Mouse (Mus musculus): ENCODE measurements around the gene Ndc1. TPM values are rescaled to one million over a fixed set of nuclear protein-coding genes. Genes with fewer than 3 reads are reported as not detected.

The Ndc1 gene
- total RNA-seq (2014; fragmentation: Nextera tagmentation) = 139 and 144 TPM in 2 replicates
- 48.9 and 56.3 TPM in 2 replicates for total RNA-seq (2017)
- 6.7 and 8.6 TPM in 2 replicates for polyA plus RNA-seq (2012)

GRCm38 (mm10) chr4:107367567-107368314 lies at the start of gene Ndc1:
TSS of gene Ndc1 (plus strand) at chr4:107367784.
- Histone ChIP-seq H3K27me3 (ENCODE audit: insufficient read depth, low read length) (no peaks in the 10 kb centered on the region), H3K4me3 (ENCODE audit: low read depth, low read length) (peak within 1 kb of the TSS; percentile 88), H3K9me3 (replicated peaks) (no peaks in the 10 kb centered on the region), H3K4me1 (ENCODE audit: insufficient read depth, low read depth, low read length) (peaks cover 32% of the 10 kb centered on the region), H3K36me3 (replicated peaks) (peaks cover 30% of the 10 kb centered on the region)
- peak; percentile 90 for DNase-seq (ENCODE audit: low spot score)
- peak; percentile 82 for ATAC-seq (ENCODE audit: extremely low read depth, insufficient number of reproducible peaks, low FRiP score, poor library complexity, severe bottlenecking)
- TF ChIP-seq CTCF (IDR thresholded peaks at IDR 0.05; ENCODE audit: low read depth, low read length) = no peak
- no peak for TF ChIP-seq GATA2 (IDR thresholded peaks at IDR 0.05; ENCODE audit: borderline replicate concordance, low read depth, low read length)

- DNase-seq (ENCODE audit: low spot score) (no peak), ATAC-seq (ENCODE audit: extremely low read depth, insufficient number of reproducible peaks, low FRiP score, poor library complexity, severe bottlenecking) (no peak)
- Histone ChIP-seq H3K9me3 (replicated peaks) (no peaks in the 10 kb centered on the region), H3K4me1 (ENCODE audit: insufficient read depth, low read depth, low read length) (peaks cover 25% of the 10 kb centered on the region), H3K4me3 (ENCODE audit: low read depth, low read length) (no peak overlapping the region), H3K36me3 (replicated peaks) (peaks cover 76% of the 10 kb centered on the region), H3K27me3 (ENCODE audit: insufficient read depth, low read length) (no peaks in the 10 kb centered on the region)
- TF ChIP-seq GATA2 (IDR thresholded peaks at IDR 0.05; ENCODE audit: borderline replicate concordance, low read depth, low read length) = no peak
- no peak for TF ChIP-seq CTCF (IDR thresholded peaks at IDR 0.05; ENCODE audit: low read depth, low read length)
- TF ChIP-seq POLR2AphosphoS5 (IDR thresholded peaks at IDR 0.05; ENCODE audit: insufficient replicate concordance, low read depth, low read length) = no peak
- TF ChIP-seq GATA1 (IDR thresholded peaks at IDR 0.05; ENCODE audit: borderline replicate concordance, low read length) = no peak
- TF ChIP-seq TAL1 (conservative IDR thresholded peaks at IDR 0.05; ENCODE audit: low read depth, low read length) = no peak
These were observed 48.9 kb upstream of the Ndc1 start for GRCm38 (mm10) chr4:107318646-107319045.

GRCm38 (mm10) chr4:107321041-107321440 lies 46.5 kb upstream of the Ndc1 start:
- H3K36me3 ChIP-seq (replicated peaks) = peaks cover 90% of the 10 kb centered on the region
- TF ChIP-seq POLR2AphosphoS5 (IDR thresholded peaks at IDR 0.05; ENCODE audit: insufficient replicate concordance, low read depth, low read length) = no peak
- no peak for TF ChIP-seq TAL1 (conservative IDR thresholded peaks at IDR 0.05; ENCODE audit: low read depth, low read length)
- TF ChIP-seq GATA1 (IDR thresholded peaks at IDR 0.05; ENCODE audit: borderline replicate concordance, low read length) = no peak
- no peak for TF ChIP-seq CTCF (IDR thresholded peaks at IDR 0.05; ENCODE audit: low read depth, low read length)
- no peak for TF ChIP-seq GATA2 (IDR thresholded peaks at IDR 0.05; ENCODE audit: borderline replicate concordance, low read depth, low read length)
- no peaks in the 10 kb centered on the region for H3K9me3 ChIP-seq (replicated peaks)
- no peak overlapping the region for H3K4me3 ChIP-seq (ENCODE audit: low read depth, low read length)
- no peaks in the 10 kb centered on the region for H3K27me3 ChIP-seq (ENCODE audit: insufficient read depth, low read length)
- peaks cover 6% of the 10 kb centered on the region for H3K4me1 ChIP-seq (ENCODE audit: insufficient read depth, low read depth, low read length)
- ATAC-seq (ENCODE audit: extremely low read depth, insufficient number of reproducible peaks, low FRiP score, poor library complexity, severe bottlenecking) (no peak), DNase-seq (ENCODE audit: low spot score) (no peak)

GRCm38 (mm10) chr4:107323113-107323512 lies 44.5 kb upstream of the Ndc1 start:
- Histone ChIP-seq H3K4me3 (ENCODE audit: low read depth, low read length) (no peak overlapping the region), H3K36me3 (replicated peaks) (peaks cover 81% of the 10 kb centered on the region), H3K4me1 (ENCODE audit: insufficient read depth, low read depth, low read length) (no peaks in the 10 kb centered on the region; the same call in 1 of the 2 replicates), H3K9me3 (replicated peaks) (no peaks in the 10 kb centered on the region), H3K27me3 (ENCODE audit: insufficient read depth, low read length) (no peaks in the 10 kb centered on the region)
- no peak for TF ChIP-seq TAL1 (conservative IDR thresholded peaks at IDR 0.05; ENCODE audit: low read depth, low read length)
- TF ChIP-seq GATA2 (IDR thresholded peaks at IDR 0.05; ENCODE audit: borderline replicate concordance, low read depth, low read length) = no peak
- no peak for TF ChIP-seq POLR2AphosphoS5 (IDR thresholded peaks at IDR 0.05; ENCODE audit: insufficient replicate concordance, low read depth, low read length)
- TF ChIP-seq GATA1 (IDR thresholded peaks at IDR 0.05; ENCODE audit: borderline replicate concordance, low read length) = no peak
- no peak for TF ChIP-seq CTCF (IDR thresholded peaks at IDR 0.05; ENCODE audit: low read depth, low read length)
- no peak for ATAC-seq (ENCODE audit: extremely low read depth, insufficient number of reproducible peaks, low FRiP score, poor library complexity, severe bottlenecking)
- no peak for DNase-seq (ENCODE audit: low spot score)

GRCm38 (mm10) chr4:107328530-107328929 lies 39.1 kb upstream of the Ndc1 start:
- Histone ChIP-seq H3K36me3 (replicated peaks) (peaks cover 53% of the 10 kb centered on the region), H3K27me3 (ENCODE audit: insufficient read depth, low read length) (no peaks in the 10 kb centered on the region), H3K9me3 (replicated peaks) (no peaks in the 10 kb centered on the region), H3K4me3 (ENCODE audit: low read depth, low read length) (no peak overlapping the region), H3K4me1 (ENCODE audit: insufficient read depth, low read depth, low read length) (no peaks in the 10 kb centered on the region)
- TF ChIP-seq GATA1 (IDR thresholded peaks at IDR 0.05; ENCODE audit: borderline replicate concordance, low read length) = no peak
- TF ChIP-seq CTCF (IDR thresholded peaks at IDR 0.05; ENCODE audit: low read depth, low read length) = no peak
- TF ChIP-seq TAL1 (conservative IDR thresholded peaks at IDR 0.05; ENCODE audit: low read depth, low read length) = no peak
- TF ChIP-seq POLR2AphosphoS5 (IDR thresholded peaks at IDR 0.05; ENCODE audit: insufficient replicate concordance, low read depth, low read length) = no peak
- TF ChIP-seq GATA2 (IDR thresholded peaks at IDR 0.05; ENCODE audit: borderline replicate concordance, low read depth, low read length) = no peak
- no peak for DNase-seq (ENCODE audit: low spot score)
- no peak for ATAC-seq (ENCODE audit: extremely low read depth, insufficient number of reproducible peaks, low FRiP score, poor library complexity, severe bottlenecking)

GRCm38 (mm10) chr4:107333514-107333913 lies 34.1 kb upstream of the Ndc1 start:
- Histone ChIP-seq H3K4me1 (ENCODE audit: insufficient read depth, low read depth, low read length) (no peaks in the 10 kb centered on the region), H3K9me3 (replicated peaks) (no peaks in the 10 kb centered on the region), H3K4me3 (ENCODE audit: low read depth, low read length) (no peak overlapping the region), H3K36me3 (replicated peaks) (peaks cover 60% of the 10 kb centered on the region), H3K27me3 (ENCODE audit: insufficient read depth, low read length) (no peaks in the 10 kb centered on the region)
- no peak for DNase-seq (ENCODE audit: low spot score)
- no peak for TF ChIP-seq POLR2AphosphoS5 (IDR thresholded peaks at IDR 0.05; ENCODE audit: insufficient replicate concordance, low read depth, low read length)
- TF ChIP-seq GATA2 (IDR thresholded peaks at IDR 0.05; ENCODE audit: borderline replicate concordance, low read depth, low read length) = no peak
- TF ChIP-seq CTCF (IDR thresholded peaks at IDR 0.05; ENCODE audit: low read depth, low read length) = 0 out of 2 replicates have a peak, but pooled peaks have one; percentile 6
- no peak for TF ChIP-seq TAL1 (conservative IDR thresholded peaks at IDR 0.05; ENCODE audit: low read depth, low read length)
- no peak for ATAC-seq (ENCODE audit: extremely low read depth, insufficient number of reproducible peaks, low FRiP score, poor library complexity, severe bottlenecking)
